Mouse (Mus musculus) Patski (cell line): Measurements from ENCODE around the gene Pate1. TPM values are rescaled to one million over a fixed set of nuclear protein-coding genes. Genes with fewer than 3 reads are reported as not detected.

Experiments used
- ATAC-seq: fragments of 100-300 bp; one replicate; pipeline ENCODE4 v1.8.0; 2021
- CTCF ChIA-PET: fragments of 350-600 bp; sonication (Branson Sonifier 250); formaldehyde crosslinking; loops from one replicate; lab custom pipeline; 2022; ENCODE audit warnings: inconsistent platforms; lab: Charles Lee
- POLR2A ChIA-PET: fragments of 350-600 bp; sonication (Branson Sonifier 250); formaldehyde crosslinking; loops from one replicate; lab custom pipeline; 2022; ENCODE audit warnings: antibody characterized with exemption, inconsistent platforms; lab: Charles Lee
- DNase-seq: peaks from one replicate; pipeline ENCODE4 v3.0.0-alpha.2; 2011; ENCODE audit warnings: low read depth, low spot score
- H3K27me3 ChIP-seq: fragments of 371-371 bp; one replicate; pipeline ENCODE4 v1.5.1; 2021
- CTCF ChIP-seq: fragments of 100-300 bp; IDR thresholded peaks from one replicate; pipeline ENCODE4 v1.5.1; 2021
- in situ Hi-C: fragments of 300-500 bp; cut with MboI; formaldehyde crosslinking; loops from 3 replicates; pipeline ENCODE4 v1.11.1; 2018; ENCODE audit warnings: low pct_unique_long_range_greater_than_20kb, mixed read lengths
- polyA plus RNA-seq: library from polyadenylated mRNA; unstranded; gene quantifications from one replicate; pipeline ENCODE4 v1.2.3, GENCODE M21; 2021

Pate1 gene
- not detected for polyA plus RNA-seq

- POLR2A ChIA-PET, result no interaction called here
- peaks cover 13% of the 10 kb centered on the region for H3K27me3 ChIP-seq
- in situ Hi-C loops, result no loop called here
- CTCF ChIA-PET, result no interaction called here
- ATAC-seq, result peak; percentile 57
- no peak for TF ChIP-seq CTCF
- peak; percentile 3 for DNase-seq
Measured at GRCm38 (mm10) chr9:35687013-35687412, at the start of gene Pate1. Pate1 (minus strand) TSS chr9:35687390.

GRCm38 (mm10) chr9:35707265-35707664 is 20.1 kb upstream of the Pate1 start:
- TF ChIP-seq CTCF, result peak; percentile 23
- in situ Hi-C loops, result loop anchor here (10.0 kb wide), 1 partner anchor 112 kb away; no protein-coding TSS in a partner anchor
- no peaks in the 10 kb centered on the region for H3K27me3 ChIP-seq
- POLR2A ChIA-PET, result no interaction called here
- DNase-seq (no peak), ATAC-seq (no peak)
- CTCF ChIA-PET, result no interaction called here

- peaks cover 9% of the 10 kb centered on the region for H3K27me3 ChIP-seq
- ATAC-seq (no peak), DNase-seq (no peak)
- TF ChIP-seq CTCF, result no peak
- CTCF ChIA-PET, result no interaction called here
- in situ Hi-C loops, result no loop called here
- POLR2A ChIA-PET, result no interaction called here
Measured at GRCm38 (mm10) chr9:35691924-35692323, 4.7 kb upstream of the Pate1 start.

- in situ Hi-C loops, result no loop called here
- no peak for TF ChIP-seq CTCF
- H3K27me3 ChIP-seq, result no peaks in the 10 kb centered on the region
- CTCF ChIA-PET, result no interaction called here
- ATAC-seq (no peak), DNase-seq (no peak)
- POLR2A ChIA-PET, result no interaction called here
Measured at GRCm38 (mm10) chr9:35673557-35673956, 13.6 kb downstream of the Pate1 start.

DNA sequence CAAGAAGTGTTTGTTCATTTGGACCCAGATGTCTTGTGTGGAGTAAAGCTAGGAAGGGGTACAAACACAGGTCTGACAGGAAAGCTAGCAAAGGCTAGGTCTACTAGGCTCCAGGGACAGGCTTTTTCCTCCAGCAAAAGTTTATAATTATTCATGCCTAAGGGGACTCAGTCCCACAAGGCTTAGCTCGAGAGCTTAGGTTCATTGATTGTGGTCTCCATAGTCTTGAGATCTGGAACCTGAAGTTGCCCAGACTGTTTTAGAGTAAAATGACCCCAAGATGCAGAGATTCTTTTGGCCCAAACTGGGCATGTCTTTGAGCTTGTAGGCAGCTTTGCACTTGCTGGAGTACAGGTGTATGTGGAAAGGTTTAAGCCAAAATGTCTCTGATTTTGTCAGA is 39.1 kb downstream of the Pate1 start, which contains the start of gene Pate3:
TSS of gene Pate3 (minus strand) at position 101 of the 400 bp plus-strand sequence.
- CTCF ChIA-PET, result no interaction called here
- in situ Hi-C loops, result no loop called here
- POLR2A ChIA-PET, result no interaction called here

More for the DNA sequence above, 39.1 kb downstream of the Pate1 start, which contains the start of gene Pate3:
- TF ChIP-seq CTCF, result no peak
- DNase-seq (no peak), ATAC-seq (no peak)
- H3K27me3 ChIP-seq, result peaks cover 13% of the 10 kb centered on the region

Other genes starting within 250 kb of the Pate1 start
- gene Gm1113, start 169.1 kb downstream of the Pate1 start, polyA plus RNA-seq, result not detected
- 1.3 TPM for gene Ddx25, start 128.9 kb downstream of the Pate1 start, polyA plus RNA-seq
- gene Pus3, start 128.8 kb downstream of the Pate1 start, polyA plus RNA-seq, result 15.3 TPM
- 0.28 TPM for gene Pate2, start 117.1 kb downstream of the Pate1 start, polyA plus RNA-seq
- gene Hyls1, start 117.0 kb downstream of the Pate1 start, polyA plus RNA-seq, result 11.0 TPM
- gene Pate4, start 75.4 kb downstream of the Pate1 start, polyA plus RNA-seq, result not detected
- not detected for gene Pate3, start 39.2 kb downstream of the Pate1 start, polyA plus RNA-seq
- not detected for gene Gm17677, start 53.7 kb upstream of the Pate1 start, polyA plus RNA-seq
- gene Gm17727, start 90.7 kb upstream of the Pate1 start, polyA plus RNA-seq, result not detected
- gene Gm27235, start 102.7 kb upstream of the Pate1 start, polyA plus RNA-seq, result not detected
- not detected for gene D730048I06Rik, start 102.7 kb upstream of the Pate1 start, polyA plus RNA-seq
- gene 9230110F15Rik, start 156.8 kb upstream of the Pate1 start, polyA plus RNA-seq, result not detected
- gene 9230113P08Rik, start 221.0 kb upstream of the Pate1 start, polyA plus RNA-seq, result not detected